Mouse (Mus musculus) Patski (cell line): ENCODE measurements around the gene Fbxw7. TPM values are rescaled to one million over a fixed set of nuclear protein-coding genes. Genes with fewer than 3 reads are reported as not detected.

Source experiments
- ATAC-seq: fragments of 100-300 bp; one replicate; pipeline ENCODE4 v1.8.0; 2021
- CTCF ChIA-PET: fragments of 350-600 bp; sonication (Branson Sonifier 250); formaldehyde crosslinking; loops from one replicate; lab custom pipeline; 2022; ENCODE audit warnings: inconsistent platforms; lab: Charles Lee
- POLR2A ChIA-PET: fragments of 350-600 bp; sonication (Branson Sonifier 250); formaldehyde crosslinking; loops from one replicate; lab custom pipeline; 2022; ENCODE audit warnings: antibody characterized with exemption, inconsistent platforms; lab: Charles Lee
- DNase-seq: peaks from one replicate; pipeline ENCODE4 v3.0.0-alpha.2; 2011; ENCODE audit warnings: low read depth, low spot score
- H3K27me3 ChIP-seq: fragments of 371-371 bp; one replicate; pipeline ENCODE4 v1.5.1; 2021
- CTCF ChIP-seq: fragments of 100-300 bp; IDR thresholded peaks from one replicate; pipeline ENCODE4 v1.5.1; 2021
- in situ Hi-C: fragments of 300-500 bp; cut with MboI; formaldehyde crosslinking; loops from 3 replicates; pipeline ENCODE4 v1.11.1; 2018; ENCODE audit warnings: low pct_unique_long_range_greater_than_20kb, mixed read lengths
- polyA plus RNA-seq: library from polyadenylated mRNA; unstranded; gene quantifications from one replicate; pipeline ENCODE4 v1.2.3, GENCODE M21; 2021

The Fbxw7 gene
- 23.5 TPM for polyA plus RNA-seq

GRCm38 (mm10) chr3:84814762-84815381, at the start of gene Fbxw7:
Gene Fbxw7, plus strand, starts transcription at chr3:84815268.
- H3K27me3 ChIP-seq, result no peaks in the 10 kb centered on the region
- in situ Hi-C loops, result loop anchor here (5.0 to 10.0 kb wide), 2 partner anchors 68 to 120 kb away; no protein-coding TSS in a partner anchor

GRCm38 (mm10) chr3:84768940-84769339, 46.1 kb upstream of the Fbxw7 start:
- no peak for ATAC-seq
- no peaks in the 10 kb centered on the region for H3K27me3 ChIP-seq
- no peak for TF ChIP-seq CTCF
- no peak for DNase-seq
- in situ Hi-C loops, result no loop called here
- POLR2A ChIA-PET, result no interaction called here
- CTCF ChIA-PET, result interaction anchor here (1.1 to 1.7 kb wide), 3 partner anchors 9 to 19 kb away, joined by 3 to 6 read pairs (median 6); no protein-coding TSS in a partner anchor

More at GRCm38 (mm10) chr3:84814762-84815381, at the start of gene Fbxw7:
- peak; percentile 46 for ATAC-seq
- ChIA-PET POLR2A (interaction anchor here (0.7 to 3.8 kb wide), 8 partner anchors 10 to 119 kb away, joined by 3 to 15 read pairs (median 3); no protein-coding TSS in a partner anchor), CTCF (interaction anchor here (1.3 to 1.6 kb wide), 2 partner anchors 15 to 26 kb away, joined by 3 read pairs; no protein-coding TSS in a partner anchor)
- no peak for DNase-seq
- no peak for TF ChIP-seq CTCF

DNA sequence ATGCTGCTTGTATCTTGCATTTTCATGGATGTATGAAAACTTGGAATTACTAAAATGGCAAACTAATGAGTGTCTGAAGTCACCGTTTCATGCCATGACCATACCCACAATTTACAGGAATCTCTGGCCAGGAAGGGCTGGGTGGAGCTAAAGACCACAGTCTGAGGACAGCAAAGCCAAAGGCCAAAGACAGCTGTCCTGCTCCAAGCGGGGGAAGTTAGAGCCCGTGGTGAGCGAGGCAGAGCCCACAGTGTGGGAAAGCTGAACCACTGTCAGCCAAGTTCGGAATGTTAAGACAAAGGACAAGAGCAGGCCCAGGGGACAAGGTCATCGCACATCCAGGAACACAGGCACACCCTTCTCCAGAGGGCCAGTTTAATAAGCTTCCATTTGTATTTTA, 45.7 kb upstream of the Fbxw7 start:
- no peaks in the 10 kb centered on the region for H3K27me3 ChIP-seq
- no peak for TF ChIP-seq CTCF
- ATAC-seq (no peak), DNase-seq (no peak)
- POLR2A ChIA-PET, result no interaction called here
- in situ Hi-C loops, result no loop called here
- CTCF ChIA-PET, result interaction anchor here (1.0 to 1.7 kb wide), 4 partner anchors 10 to 19 kb away, joined by 3 to 6 read pairs (median 5); no protein-coding TSS in a partner anchor

DNA sequence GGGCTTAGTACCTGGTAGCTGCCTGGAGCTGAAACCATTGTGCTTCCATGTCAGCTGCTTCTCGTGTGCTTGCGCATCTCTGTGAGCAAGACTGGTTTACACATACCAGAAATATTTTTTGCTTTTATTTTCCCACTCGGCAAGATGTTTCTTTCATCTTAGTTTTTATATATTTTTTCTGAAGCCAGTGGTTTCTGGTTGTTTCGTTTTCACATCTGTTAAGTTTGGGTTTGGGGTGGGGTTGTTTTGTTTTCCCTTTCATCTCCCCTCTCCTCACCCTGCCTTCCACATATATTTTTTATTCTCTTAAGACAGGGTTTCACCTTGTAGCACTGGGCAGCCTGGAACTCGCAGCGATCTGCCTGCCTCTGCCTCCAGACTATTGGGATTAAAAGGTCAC, 44.5 kb upstream of the Fbxw7 start:
- ATAC-seq, result no peak

DNA sequence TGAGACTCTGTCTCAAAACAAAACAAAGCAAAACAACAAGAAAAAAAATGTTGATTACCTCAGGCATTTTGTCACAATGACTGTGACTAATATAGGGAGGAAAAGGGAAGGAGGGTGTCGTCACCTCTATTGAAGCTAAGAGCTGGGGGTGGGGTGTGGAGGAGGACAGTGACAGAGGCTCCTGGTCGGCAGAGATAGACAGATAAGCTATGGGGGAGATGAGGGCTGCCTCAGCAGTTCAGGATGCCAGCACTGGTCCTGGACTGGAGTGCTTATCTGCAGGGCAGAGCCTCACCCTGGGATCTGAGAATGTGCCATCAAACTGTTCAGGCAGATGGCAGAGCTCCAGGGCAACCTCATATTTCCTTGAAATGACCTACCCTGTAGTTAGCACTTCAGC, 43.1 kb upstream of the Fbxw7 start:
- in situ Hi-C loops, result no loop called here
- no peaks in the 10 kb centered on the region for H3K27me3 ChIP-seq
- TF ChIP-seq CTCF, result no peak
- DNase-seq (no peak), ATAC-seq (no peak)
- POLR2A ChIA-PET, result no interaction called here
- CTCF ChIA-PET, result interaction anchor here (0.9 to 1.3 kb wide), 4 partner anchors 10 to 33 kb away, joined by 3 to 5 read pairs (median 4); no protein-coding TSS in a partner anchor

More for the DNA sequence above, 44.5 kb upstream of the Fbxw7 start:
- POLR2A ChIA-PET, result no interaction called here
- DNase-seq, result no peak
- CTCF ChIA-PET, result interaction anchor here (1.0 to 1.7 kb wide), 3 partner anchors 13 to 18 kb away, joined by 4 to 6 read pairs (median 6); no protein-coding TSS in a partner anchor
- in situ Hi-C loops, result no loop called here
- no peak for TF ChIP-seq CTCF
- no peaks in the 10 kb centered on the region for H3K27me3 ChIP-seq

- no peaks in the 10 kb centered on the region for H3K27me3 ChIP-seq
- no peak for DNase-seq
- ChIA-PET POLR2A (interaction anchor here (0.7 kb wide), 1 partner anchor 20 kb away, joined by 5 read pairs; no protein-coding TSS in a partner anchor), CTCF (interaction anchor here (0.6 to 1.3 kb wide), 2 partner anchors 13 to 16 kb away, joined by 4 read pairs; no protein-coding TSS in a partner anchor)
- in situ Hi-C loops, result no loop called here
- no peak for ATAC-seq
- TF ChIP-seq CTCF, result no peak
Observed at GRCm38 (mm10) chr3:84774246-84775066, 40.6 kb upstream of the Fbxw7 start.

DNA sequence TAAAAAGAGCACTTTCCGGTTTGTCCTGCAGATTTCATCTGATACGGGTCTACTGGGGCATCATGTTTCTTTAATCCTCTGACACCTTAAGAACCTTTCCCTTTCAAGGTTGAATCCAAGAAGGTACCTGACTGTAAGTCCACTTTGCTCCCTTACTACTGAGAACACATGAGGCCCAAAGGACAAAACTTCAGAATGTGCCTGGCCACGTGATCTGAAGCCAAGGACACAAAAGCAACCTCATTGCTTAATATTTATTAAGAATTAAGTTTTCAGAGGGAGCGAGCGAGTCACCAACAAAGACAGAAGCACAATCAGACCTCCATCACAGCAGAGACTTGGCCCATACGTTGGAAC, 40.0 kb upstream of the Fbxw7 start:
- POLR2A ChIA-PET, result no interaction called here

DNA sequence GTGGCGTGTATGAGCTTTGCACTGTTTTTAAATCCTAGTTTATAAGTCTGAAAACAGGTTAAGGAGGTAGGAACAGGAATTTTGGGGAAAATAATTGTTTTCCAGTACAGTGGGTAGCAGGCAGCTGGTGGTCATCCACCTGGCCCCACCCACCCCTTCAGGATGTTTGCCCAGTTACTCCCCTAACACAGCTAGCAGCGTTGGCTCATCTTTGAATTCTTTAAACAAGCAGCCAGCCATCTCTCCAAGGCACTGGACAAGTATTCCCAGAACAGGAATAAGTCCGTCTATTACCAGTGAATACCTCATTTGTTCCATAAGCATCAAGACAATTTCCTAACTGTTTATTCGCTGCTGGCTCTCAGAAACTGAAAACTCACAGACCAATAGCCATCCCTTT, 39.5 kb upstream of the Fbxw7 start:
- ChIA-PET CTCF (no interaction called here), POLR2A (no interaction called here)
- no peak for TF ChIP-seq CTCF
- in situ Hi-C loops, result no loop called here
- H3K27me3 ChIP-seq, result no peaks in the 10 kb centered on the region
- DNase-seq (no peak), ATAC-seq (no peak)

More for the DNA sequence above, 40.0 kb upstream of the Fbxw7 start:
- no peak for ATAC-seq
- in situ Hi-C loops, result no loop called here
- TF ChIP-seq CTCF, result no peak
- no peaks in the 10 kb centered on the region for H3K27me3 ChIP-seq
- no peak for DNase-seq
- CTCF ChIA-PET, result interaction anchor here (0.6 kb wide), 1 partner anchor 12 kb away, joined by 4 read pairs; no protein-coding TSS in a partner anchor

DNA sequence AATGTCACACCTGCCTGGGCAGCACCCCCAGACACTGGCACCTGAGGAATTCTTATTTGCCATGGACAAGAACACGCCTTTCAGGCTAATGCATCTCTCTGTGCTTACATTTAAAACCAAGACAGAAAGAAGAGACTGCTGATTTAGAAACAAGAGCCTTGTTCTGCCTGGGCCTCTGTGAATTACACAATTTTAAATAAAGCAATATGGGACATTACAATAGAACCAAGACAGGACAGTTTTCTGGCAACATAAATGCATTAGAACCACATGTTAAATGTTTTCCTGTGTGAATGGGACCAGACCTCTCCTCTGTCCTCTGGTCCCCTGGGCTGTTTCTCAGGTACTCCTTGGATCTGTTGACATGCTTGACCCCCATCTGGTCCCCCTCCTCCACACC, 39.0 kb upstream of the Fbxw7 start:
- in situ Hi-C loops, result no loop called here
- H3K27me3 ChIP-seq, result no peaks in the 10 kb centered on the region
- ChIA-PET POLR2A (no interaction called here), CTCF (no interaction called here)
- no peak for TF ChIP-seq CTCF
- DNase-seq, result no peak
- no peak for ATAC-seq

DNA sequence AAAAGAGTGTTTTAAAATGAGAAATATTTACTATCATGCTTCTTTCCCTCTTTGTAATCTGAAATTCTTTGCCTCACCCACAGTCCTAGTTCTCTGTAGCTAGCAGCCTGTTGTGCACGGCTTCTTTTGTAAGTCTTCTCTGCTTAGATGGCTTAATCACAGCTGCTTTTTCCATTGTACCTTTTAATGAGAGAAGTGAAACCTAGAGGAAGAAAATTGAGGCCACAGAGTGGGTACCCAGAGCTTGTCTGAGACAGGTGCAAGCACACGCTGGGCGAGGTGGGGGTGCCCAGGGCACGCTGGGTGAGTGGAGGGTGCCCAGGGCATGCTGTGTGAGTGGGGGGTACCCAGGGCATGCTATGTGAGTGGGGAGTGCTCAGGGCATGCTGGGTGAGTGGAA, 27.2 kb upstream of the Fbxw7 start:
- CTCF ChIA-PET, result interaction anchor here (0.9 to 2.4 kb wide), 5 partner anchors 8 to 18 kb away, joined by 3 to 6 read pairs (median 4); no protein-coding TSS in a partner anchor
- POLR2A ChIA-PET, result interaction anchor here (0.6 kb wide), 1 partner anchor 69 kb away, joined by 5 read pairs; no protein-coding TSS in a partner anchor
- DNase-seq (no peak), ATAC-seq (no peak)
- H3K27me3 ChIP-seq, result no peaks in the 10 kb centered on the region
- TF ChIP-seq CTCF, result no peak
- in situ Hi-C loops, result no loop called here
